ENCODE assay signal across 25 mouse cellular contexts in genomic region chr11:63671816-63672215, GRCm38 (mm10).
"Had no signal": no experiment of that assay in that cellular context is flagged by ENCODE, and none has a peak within 500 bp of the region (broad histone marks: within the 10 kb centered on the region; RNA-seq: fewer than 3 reads in every experiment).

No protein-coding gene starts in this region.

- H3K4me2 ChIP-seq: heart, embryonic 11.5 days; heart, embryonic 13.5 days; heart, embryonic 15.5 days; hindbrain, embryonic 13.5 days; hindbrain, embryonic 15.5 days; intestine, embryonic 15.5 days; kidney, embryonic 15.5 days; limb, embryonic 12.5 days; limb, embryonic 15.5 days; liver, embryonic 12.5 days had no signal

- H3K4me1 ChIP-seq: heart, embryonic 13.5 days; heart, embryonic 15.5 days; hindbrain, embryonic 13.5 days; hindbrain, embryonic 15.5 days; intestine, embryonic 15.5 days; kidney, embryonic 15.5 days; limb, embryonic 12.5 days; liver, embryonic 12.5 days had no signal

- H3K27me3 ChIP-seq: heart, embryonic 13.5 days; heart, embryonic 15.5 days; hindbrain, embryonic 15.5 days; intestine, embryonic 15.5 days; limb, embryonic 15.5 days had no signal

- H3K36me3 ChIP-seq: heart, embryonic 13.5 days; heart, embryonic 15.5 days; hindbrain, embryonic 13.5 days; hindbrain, embryonic 15.5 days; intestine, embryonic 15.5 days; kidney, embryonic 15.5 days; limb, embryonic 12.5 days; limb, embryonic 15.5 days; liver, embryonic 12.5 days had no signal

- H3K4me3 ChIP-seq: heart, adult 2 months; heart, embryonic 13.5 days; heart, embryonic 15.5 days; hindbrain, embryonic 13.5 days; hindbrain, embryonic 15.5 days; intestine, embryonic 15.5 days; kidney, embryonic 15.5 days; limb, embryonic 12.5 days; limb, embryonic 15.5 days; liver, embryonic 12.5 days had no signal

- H3K9me3 ChIP-seq: heart, embryonic 15.5 days; hindbrain, embryonic 13.5 days; hindbrain, embryonic 15.5 days; intestine, embryonic 15.5 days; kidney, embryonic 15.5 days; limb, embryonic 15.5 days; liver, embryonic 12.5 days had no signal

- H3K9ac ChIP-seq: heart, embryonic 13.5 days; heart, embryonic 15.5 days; hindbrain, embryonic 13.5 days; hindbrain, embryonic 15.5 days; intestine, embryonic 15.5 days; kidney, embryonic 15.5 days; limb, embryonic 12.5 days; limb, embryonic 15.5 days; liver, embryonic 12.5 days had no signal

- H3K27ac ChIP-seq: heart, adult 2 months; heart, embryonic 13.5 days; heart, embryonic 15.5 days; hindbrain, embryonic 13.5 days; hindbrain, embryonic 15.5 days; hindbrain, postnatal 0 days; intestine, embryonic 15.5 days; kidney, embryonic 15.5 days; kidney, postnatal 0 days; limb, embryonic 12.5 days; limb, embryonic 15.5 days; liver, embryonic 12.5 days had no signal

- DNase-seq: gastrocnemius, postnatal 14 days; gastrocnemius, postnatal 36 days; heart, adult 2 months; heart, postnatal 14 days; heart, postnatal 36 days; kidney, adult 11 months; kidney, adult 2 months; kidney, adult 9 months; kidney, postnatal 14 days; kidney, postnatal 36 days; layer of hippocampus, adult 9-11 months; layer of hippocampus, postnatal 36 days; left cerebral cortex, postnatal 4 days had no signal

- ATAC-seq: hindbrain, postnatal 0 days; intestine, embryonic 15.5 days; liver, embryonic 12.5 days had no signal
